Mouse (Mus musculus) ES-Bruce4 (cell line): Measurements from ENCODE around the gene Rai14. TPM values are rescaled to one million over a fixed set of nuclear protein-coding genes. Genes with fewer than 3 reads are reported as not detected.
"Not testable (repeated sequence)": the region's sequence is repeated elsewhere in the genome, so short reads cannot be mapped to it uniquely, and the experiment has no call there.

Experiments
- H3K27ac ChIP-seq: 2 replicates; pipeline ENCODE4 v1.5.1; 2012; ENCODE audit warnings: low read length, inconsistent platforms; ENCODE audit not compliant: insufficient read depth
- H3K27me3 ChIP-seq: 2 replicates; pipeline ENCODE4 v1.6.1; 2012; ENCODE audit warnings: mild to moderate bottlenecking, low read length, inconsistent platforms; ENCODE audit not compliant: control insufficient read depth, poor library complexity, insufficient read depth, severe bottlenecking
- H3K36me3 ChIP-seq: 2 replicates; pipeline ENCODE4 v1.6.1; 2012; ENCODE audit warnings: inconsistent platforms, mild to moderate bottlenecking, low read length, moderate library complexity; ENCODE audit not compliant: control insufficient read depth, poor library complexity, insufficient read depth, severe bottlenecking
- H3K4me1 ChIP-seq: one replicate; pipeline ENCODE4 v1.8.1; 2011; ENCODE audit warnings: low read length; ENCODE audit not compliant: control insufficient read depth, insufficient read depth
- H3K4me3 ChIP-seq: 2 replicates; pipeline ENCODE4 v1.5.1; 2011; ENCODE audit warnings: low read depth, mild to moderate bottlenecking, low read length
- H3K9ac ChIP-seq: 2 replicates; pipeline ENCODE4 v1.6.1; 2012; ENCODE audit warnings: low read depth, mild to moderate bottlenecking, inconsistent platforms; ENCODE audit not compliant: poor library complexity, severe bottlenecking
- H3K9me3 ChIP-seq: replicated peaks from 2 replicates; pipeline ENCODE4 v1.6.1; 2012; ENCODE audit warnings: mild to moderate bottlenecking, low read length, inconsistent platforms; ENCODE audit not compliant: control insufficient read depth, poor library complexity, insufficient read depth, severe bottlenecking
- CTCF ChIP-seq: IDR thresholded peaks from one replicate; pipeline ENCODE4 v1.8.1; 2011; ENCODE audit warnings: low read depth, low read length
- EP300 ChIP-seq: IDR thresholded peaks from 2 replicates; pipeline ENCODE4 v1.6.1; 2011; ENCODE audit warnings: low read depth, low read length; ENCODE audit not compliant: insufficient read depth
- POLR2A ChIP-seq: IDR thresholded peaks from one replicate; pipeline ENCODE4 v1.8.1; 2011; ENCODE audit warnings: low read length; ENCODE audit not compliant: insufficient read depth
- polyA plus RNA-seq: library from polyadenylated mRNA; stranded (reverse); fragments of >200 nt; gene quantifications from 2 replicates; pipeline ENCODE4 v1.2.4, GENCODE M21; 2011; ENCODE audit warnings: low read depth; ENCODE audit not compliant: missing spikeins, insufficient read depth, insufficient read length

The Rai14 gene
- polyA plus RNA-seq, 1 experiment, result 80.9 TPM

DNA sequence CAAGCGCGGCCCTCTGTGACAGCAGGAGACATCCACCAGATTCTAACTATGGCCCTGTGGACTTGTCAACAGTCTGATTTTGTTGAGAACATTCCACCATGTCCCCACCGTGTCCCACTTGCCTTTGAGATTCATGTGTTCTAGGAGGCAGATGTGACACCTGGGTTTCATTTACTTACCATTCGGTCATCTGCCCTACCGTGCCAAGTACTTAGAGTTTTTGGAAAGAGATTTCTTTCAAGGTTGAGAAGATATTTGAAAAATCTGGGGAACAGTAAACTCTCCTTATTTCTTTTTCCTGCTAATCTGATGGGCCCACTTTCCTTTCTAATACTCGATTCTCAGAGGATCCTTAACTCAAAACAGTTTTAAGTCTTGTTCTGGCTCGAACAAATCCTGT lies 178.5 kb downstream of the Rai14 start:
- Histone ChIP-seq H3K36me3 (no peaks in the 10 kb centered on the region), H3K4me1 (no peaks in the 10 kb centered on the region), H3K9me3 (no peaks in the 10 kb centered on the region), H3K27me3 (no peaks in the 10 kb centered on the region), H3K9ac (no peak overlapping the region), H3K4me3 (no peak overlapping the region), H3K27ac (no peak overlapping the region)
- TF ChIP-seq POLR2A, result no peak
- no peak for TF ChIP-seq EP300
- no peak for TF ChIP-seq CTCF

DNA sequence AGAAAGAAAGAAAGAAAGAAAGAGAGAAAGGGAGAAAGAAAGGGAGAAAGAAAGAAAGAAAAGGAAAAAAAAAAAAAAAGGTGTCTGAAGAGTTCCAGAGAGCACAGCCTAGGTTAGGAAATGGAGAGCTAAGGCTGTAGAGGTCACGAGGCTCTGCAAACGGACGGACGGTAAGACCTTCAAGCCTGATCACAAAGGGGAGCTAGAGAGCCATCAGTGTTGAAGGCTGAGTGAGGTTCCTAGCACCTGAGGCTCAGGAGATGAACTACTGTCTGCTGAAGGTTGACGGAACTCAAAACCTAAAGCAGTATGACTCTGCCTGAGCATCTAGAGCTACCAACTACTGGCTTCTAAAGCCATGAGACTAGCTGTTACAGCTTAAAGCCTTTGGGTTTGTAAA lies 179.8 kb downstream of the Rai14 start:
- Histone ChIP-seq H3K27me3 (no peaks in the 10 kb centered on the region), H3K9me3 (no peaks in the 10 kb centered on the region), H3K27ac (no peak overlapping the region), H3K9ac (no peak overlapping the region), H3K4me3 (no peak overlapping the region), H3K4me1 (no peaks in the 10 kb centered on the region), H3K36me3 (no peaks in the 10 kb centered on the region)
- TF ChIP-seq POLR2A, result no peak
- TF ChIP-seq CTCF, result peak; percentile 20

DNA sequence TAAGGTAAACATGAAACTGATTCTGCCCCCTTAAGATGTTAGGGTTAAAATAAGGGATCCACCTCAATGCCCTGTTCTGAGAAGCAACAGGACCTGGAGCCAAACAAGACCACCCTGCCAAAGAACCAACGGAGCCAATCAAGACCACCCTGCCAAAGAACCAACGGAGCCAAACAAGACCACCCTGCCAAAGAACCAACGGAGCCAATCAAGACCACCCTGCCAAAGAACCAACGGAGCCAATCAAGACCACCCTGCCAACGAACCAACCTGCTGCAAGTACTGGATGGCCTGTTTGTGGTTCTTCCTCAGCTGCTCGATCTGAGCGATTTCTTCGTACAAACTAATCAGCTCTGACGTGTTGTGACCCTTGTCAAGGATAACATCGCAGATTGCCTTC lies 181.1 kb downstream of the Rai14 start:
- H3K4me1 ChIP-seq, H3K36me3 ChIP-seq, H3K9ac ChIP-seq, H3K9me3 ChIP-seq, H3K4me3 ChIP-seq, H3K27ac ChIP-seq, H3K27me3 ChIP-seq: not testable (repeated sequence)

DNA sequence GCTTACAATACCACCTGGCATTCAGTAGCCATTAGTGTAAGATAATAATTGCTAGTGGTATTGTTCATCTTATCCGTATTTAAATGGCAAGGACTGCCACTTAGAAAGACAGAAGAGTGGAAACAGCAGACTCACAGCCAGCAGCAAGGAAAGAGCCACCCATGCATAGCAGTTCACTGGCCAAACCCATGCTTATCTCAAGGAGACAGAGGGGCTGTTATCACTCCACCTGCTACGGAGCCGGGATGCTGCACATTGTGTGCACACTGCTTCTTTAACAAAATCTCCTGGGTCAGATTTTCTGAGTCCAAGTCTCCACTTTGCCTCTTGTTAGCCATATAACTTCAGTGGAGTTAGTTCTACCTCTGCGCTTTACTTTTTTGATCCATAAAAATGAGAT lies 183.1 kb downstream of the Rai14 start:
- Histone ChIP-seq H3K27me3 (no peaks in the 10 kb centered on the region), H3K36me3 (no peaks in the 10 kb centered on the region), H3K4me3 (no peak overlapping the region), H3K4me1 (no peaks in the 10 kb centered on the region), H3K9me3 (no peaks in the 10 kb centered on the region), H3K27ac (no peak overlapping the region), H3K9ac (no peak overlapping the region)
- TF ChIP-seq CTCF (no peak), EP300 (no peak), POLR2A (no peak)

DNA sequence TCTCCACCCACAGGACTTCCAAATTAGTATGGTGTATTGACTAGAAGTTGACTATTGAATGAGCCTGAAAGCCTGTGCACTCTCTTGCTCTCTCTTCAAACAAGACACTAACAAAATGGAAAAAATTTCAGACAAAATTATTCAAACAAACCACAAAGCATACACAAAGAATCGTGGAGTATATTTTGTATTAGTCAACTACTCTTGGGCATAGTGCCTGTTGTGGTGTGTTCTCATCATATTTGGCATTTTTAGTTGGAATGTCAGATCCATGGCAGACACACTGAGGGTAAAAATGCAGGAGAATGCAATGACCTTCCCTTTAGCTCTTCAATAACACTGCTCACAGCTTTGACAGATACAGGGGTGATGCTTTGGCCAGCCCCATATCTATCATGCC lies 188.5 kb downstream of the Rai14 start:
- H3K4me1 ChIP-seq, result no peaks in the 10 kb centered on the region

More for the DNA sequence above, 188.5 kb downstream of the Rai14 start:
- Histone ChIP-seq H3K9me3 (no peaks in the 10 kb centered on the region), H3K9ac (no peak overlapping the region), H3K27me3 (no peaks in the 10 kb centered on the region), H3K27ac (no peak overlapping the region), H3K36me3 (no peaks in the 10 kb centered on the region), H3K4me3 (no peak overlapping the region)
- TF ChIP-seq EP300 (no peak), POLR2A (no peak), CTCF (no peak)

Other genes starting within 250 kb of the Rai14 start
- 125 and 133 TPM in 2 replicates for gene Dnajc21, start 244.1 kb downstream of the Rai14 start, polyA plus RNA-seq
- gene Brix1, start 228.7 kb downstream of the Rai14 start, polyA plus RNA-seq, result 188 and 191 TPM in 2 replicates
- gene Rad1, start 228.6 kb downstream of the Rai14 start, polyA plus RNA-seq, result 44.5 and 50.5 TPM in 2 replicates
- gene Ttc23l, start 156.0 kb downstream of the Rai14 start, polyA plus RNA-seq, result not detected in 2 replicates
- gene C1qtnf3, start 237.7 kb upstream of the Rai14 start, polyA plus RNA-seq, result not detected in 2 replicates